10 mouse cellular contexts compared by ENCODE assay signal in the genomic region with DNA sequence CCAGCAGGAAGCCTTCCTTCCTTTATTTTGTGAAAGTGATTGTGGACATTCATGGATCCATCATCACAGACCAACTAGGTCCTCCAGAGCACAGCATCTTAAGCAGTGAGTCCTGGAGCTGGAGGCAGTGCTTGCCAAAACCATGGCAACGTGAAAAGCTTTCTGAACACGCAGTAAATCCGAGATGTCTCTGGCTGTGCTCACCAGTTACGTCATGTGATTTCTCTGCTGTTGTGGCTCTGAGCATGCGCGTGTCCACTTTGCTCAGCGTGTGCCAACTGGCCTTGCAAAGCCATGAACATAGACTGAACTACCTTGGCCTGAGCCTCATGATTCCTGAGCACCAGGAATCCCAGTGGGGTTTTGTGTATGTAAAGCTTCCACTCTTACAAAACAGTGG. TPM values are rescaled to one million over a fixed set of nuclear protein-coding genes. Genes with fewer than 3 reads are reported as not detected.
DNase-seq lines count a peak whose midpoint lies in the region; ATAC-seq and TF ChIP-seq lines count a peak whose summit lies in the region.
"Had no signal": no experiment of that assay in that cellular context is flagged by ENCODE, and none has a peak within 500 bp of the region (broad histone marks: within the 10 kb centered on the region; RNA-seq: fewer than 3 reads in every experiment).

No protein-coding gene starts in this region.

- H3K4me2 ChIP-seq in forebrain, embryonic 13.5 days, result no peak overlapping the region
- H3K4me2 ChIP-seq: liver, embryonic 15.5 days; neural tube, embryonic 13.5 days had no signal

- intact Hi-C loops in gastrocnemius, adult 2 months (cut with DNase I), result no loop called here

- WGBS in kidney, adult 2 months, result 52% methylated on average over 7 of the region's 7 CpGs
- 81% methylated on average over 7 of the region's 7 CpGs for WGBS in forebrain, embryonic 13.5 days

- no peak overlapping the region for H3K9ac ChIP-seq in forebrain, embryonic 13.5 days
- H3K9ac ChIP-seq: liver, embryonic 15.5 days; neural tube, embryonic 13.5 days had no signal

- TF ChIP-seq POLR2A in kidney, adult 2 months (IDR thresholded peaks at IDR 0.05; ENCODE audit: low read depth, low read length), result no peak

- DNase-seq in kidney, adult 2 months, result peak; percentile 77
- no peak for DNase-seq in kidney, postnatal 10 days
- DNase-seq in urinary bladder, postnatal 14 days (ENCODE audit: low spot score), result peak; percentile 55
- no peak for DNase-seq in urinary bladder, postnatal 4 days (ENCODE audit: low spot score in 2 of 2)
- peak; percentile 80 for DNase-seq in gastrocnemius, adult 2 months
- DNase-seq in skeletal muscle tissue, adult 2 months (ENCODE audit: low read depth, low spot score), result peak; percentile 88
- DNase-seq in kidney, adult 9 months, result no peak

- H3K27ac ChIP-seq in kidney, adult 2 months (ENCODE audit: insufficient read depth, low read depth, low read length), result no peak overlapping the region
- H3K27ac ChIP-seq in gastrocnemius, adult 2 months, result peak overlapping the region; percentile 46
- no peak overlapping the region for H3K27ac ChIP-seq in forebrain, embryonic 13.5 days
- H3K27ac ChIP-seq: liver, embryonic 15.5 days; neural tube, embryonic 13.5 days had no signal

- peaks cover 12% of the 10 kb centered on the region; the same call in 1 of the 2 replicates for H3K4me1 ChIP-seq in kidney, adult 2 months (ENCODE audit: control insufficient read depth, insufficient read depth, low read length)
- no peaks in the 10 kb centered on the region for H3K4me1 ChIP-seq in forebrain, embryonic 13.5 days
- H3K4me1 ChIP-seq: neural tube, embryonic 13.5 days had no signal

- H3K36me3 ChIP-seq in kidney, adult 2 months (ENCODE audit: control insufficient read depth, insufficient read depth, low read length), result no peaks in the 10 kb centered on the region
- H3K36me3 ChIP-seq in forebrain, embryonic 13.5 days (ENCODE audit: poor library complexity, severe bottlenecking), result no peaks in the 10 kb centered on the region
- H3K36me3 ChIP-seq: liver, embryonic 15.5 days; neural tube, embryonic 13.5 days had no signal

- H3K4me3 ChIP-seq in kidney, adult 2 months (ENCODE audit: insufficient read depth, low read depth, low read length), result no peak overlapping the region
- no peak overlapping the region for H3K4me3 ChIP-seq in gastrocnemius, adult 2 months
- H3K4me3 ChIP-seq in forebrain, embryonic 13.5 days, result no peak overlapping the region
- H3K4me3 ChIP-seq: liver, embryonic 15.5 days; neural tube, embryonic 13.5 days had no signal

- TF ChIP-seq CTCF in kidney, adult 2 months (conservative IDR thresholded peaks at IDR 0.05; ENCODE audit: insufficient read depth, insufficient read length, low read depth, low read length), result no peak
- no peak for TF ChIP-seq CTCF in gastrocnemius, adult 2 months (IDR thresholded peaks at IDR 0.05)

- H3K9me3 ChIP-seq in forebrain, embryonic 13.5 days (replicated peaks), result no peaks in the 10 kb centered on the region
- H3K9me3 ChIP-seq: liver, embryonic 15.5 days; neural tube, embryonic 13.5 days had no signal

- H3K27me3 ChIP-seq in kidney, adult 2 months (replicated peaks; ENCODE audit: control insufficient read depth, insufficient read depth, low read length), result no peaks in the 10 kb centered on the region
- no peaks in the 10 kb centered on the region for H3K27me3 ChIP-seq in forebrain, embryonic 13.5 days
- H3K27me3 ChIP-seq: neural tube, embryonic 13.5 days had no signal

- no peak for ATAC-seq in forebrain, embryonic 13.5 days

RNA-seq across cellular contexts. Expression of a gene that starts 36.0 kb away (rescaled TPM):
- polyA plus RNA-seq in kidney, adult 2 months (2012; rRNA removed), result 131 and 141 TPM in 2 replicates
- 10 to 100 TPM; 40.3 to 60.3 TPM for total RNA-seq in gastrocnemius, adult 2 months (2021)
- polyA plus RNA-seq in forebrain, embryonic 13.5 days (2015; fragmentation: Nextera tagmentation; extraction: Ambion mirVana), result 95.9 and 109 TPM in 2 replicates

RNA-seq across cellular contexts. Expression of a gene that starts 36.6 kb away (rescaled TPM):
- polyA plus RNA-seq in kidney, adult 2 months (2012; rRNA removed), result 52.4 and 66.1 TPM in 2 replicates
- total RNA-seq in gastrocnemius, adult 2 months (2021), result 10 to 100 TPM; 73.0 to 89.6 TPM
- 39.4 and 40.2 TPM in 2 replicates for polyA plus RNA-seq in forebrain, embryonic 13.5 days (2015; fragmentation: Nextera tagmentation; extraction: Ambion mirVana)

Comparison
In these comparisons a context has a peak if more than half of its experiments do, and no peak if none do; other contexts are left out.
1. DNase-seq: peak in kidney, adult 2 months (single experiment), urinary bladder, postnatal 14 days (single experiment), gastrocnemius, adult 2 months (single experiment) and skeletal muscle tissue, adult 2 months (single experiment); none in kidney, postnatal 10 days (single experiment), urinary bladder, postnatal 4 days (0 of 2) and kidney, adult 9 months (single experiment).